In genomic region chr3:79903803-79904202, GRCm38 (mm10) we compare ENCODE assay signal across 7 mouse cellular contexts. TPM values are rescaled to one million over a fixed set of nuclear protein-coding genes. Genes with fewer than 3 reads are reported as not detected.
DNase-seq lines count a peak whose midpoint lies in the region; ATAC-seq lines count a peak whose summit lies in the region.

No protein-coding gene starts in this region.

- ATAC-seq in embryonic facial prominence, embryonic 15.5 days (ENCODE audit: insufficient number of reproducible peaks, low FRiP score, low TSS enrichment, low read depth): no peak
- ATAC-seq in hindbrain, embryonic 14.5 days (ENCODE audit: low FRiP score): peak; percentile 64; the same call in 1 of the 2 replicates

- no peak overlapping the region for H3K4me3 ChIP-seq in embryonic facial prominence, embryonic 15.5 days (replicated peaks)
- no peak overlapping the region for H3K4me3 ChIP-seq in hindbrain, embryonic 14.5 days (replicated peaks; ENCODE audit: low read length)

- peak; percentile 23 for DNase-seq in layer of hippocampus, adult 11-12 months (ENCODE audit: low spot score)
- DNase-seq in layer of hippocampus, postnatal 25 days (ENCODE audit: extremely low spot score in 1 of 2, low spot score in 1 of 2): no peak
- peak; percentile 91 for DNase-seq in adipocyte (ENCODE audit: low spot score)
- DNase-seq in hindbrain, embryonic 14.5 days (ENCODE audit: low spot score): peak; percentile 41
- DNase-seq in frontal cortex, postnatal 36 days (ENCODE audit: low spot score in 2 of 2): no peak
- no peak for DNase-seq in left cerebral cortex, postnatal 10 days (ENCODE audit: extremely low spot score in 1 of 2, low spot score in 2 of 2)

- H3K9ac ChIP-seq in embryonic facial prominence, embryonic 15.5 days: no peak overlapping the region
- no peak overlapping the region for H3K9ac ChIP-seq in hindbrain, embryonic 14.5 days

- WGBS in embryonic facial prominence, embryonic 15.5 days: 59% methylated on average over 6 of the region's 6 CpGs
- 21% methylated on average over 6 of the region's 6 CpGs for WGBS in hindbrain, embryonic 14.5 days

- intact Hi-C loops in left cerebral cortex, postnatal 10 days (cut with DNase I): no loop called here

- peak overlapping the region; percentile 19; the same call in 1 of the 2 replicates for H3K27ac ChIP-seq in embryonic facial prominence, embryonic 15.5 days (replicated peaks)
- 0 out of 2 replicates have a peak overlapping the region, but pooled peaks have one; percentile 68 for H3K27ac ChIP-seq in hindbrain, embryonic 14.5 days

- H3K27me3 ChIP-seq in embryonic facial prominence, embryonic 15.5 days: no peaks in the 10 kb centered on the region
- no peaks in the 10 kb centered on the region for H3K27me3 ChIP-seq in hindbrain, embryonic 14.5 days (ENCODE audit: control insufficient read depth, insufficient read depth, low read length)

- H3K4me2 ChIP-seq in embryonic facial prominence, embryonic 15.5 days (replicated peaks): no peak overlapping the region
- H3K4me2 ChIP-seq in hindbrain, embryonic 14.5 days (replicated peaks): no peak overlapping the region

- H3K36me3 ChIP-seq in embryonic facial prominence, embryonic 15.5 days: no peaks in the 10 kb centered on the region
- no peaks in the 10 kb centered on the region for H3K36me3 ChIP-seq in hindbrain, embryonic 14.5 days (replicated peaks; ENCODE audit: control insufficient read depth, insufficient read depth)

- H3K9me3 ChIP-seq in embryonic facial prominence, embryonic 15.5 days (replicated peaks): no peaks in the 10 kb centered on the region
- no peaks in the 10 kb centered on the region for H3K9me3 ChIP-seq in hindbrain, embryonic 14.5 days (ENCODE audit: control insufficient read depth, low read length)

- no peaks in the 10 kb centered on the region for H3K4me1 ChIP-seq in embryonic facial prominence, embryonic 15.5 days
- peaks cover 9% of the 10 kb centered on the region; the same call in 1 of the 2 replicates for H3K4me1 ChIP-seq in hindbrain, embryonic 14.5 days (replicated peaks; ENCODE audit: control insufficient read depth, insufficient read depth, low read length)

RNA-seq across cellular contexts. Expression of gene Fam198b, which starts 19.5 kb away (rescaled TPM):
- total RNA-seq in layer of hippocampus, postnatal 25 days (2021): 1 to 10 TPM; 5.4 to 6.9 TPM
- polyA plus RNA-seq in embryonic facial prominence, embryonic 15.5 days (2015; fragmentation: Nextera tagmentation; extraction: Ambion mirVana): 15.6 and 17.2 TPM in 2 replicates
- polyA plus RNA-seq in hindbrain, embryonic 14.5 days (2014; fragmentation: Nextera tagmentation; extraction: Ambion mirVana): 1.7 and 4.8 TPM in 2 replicates
- 1 to 10 TPM; 6.3 to 9.3 TPM for total RNA-seq in left cerebral cortex, postnatal 10 days (2021)

RNA-seq across cellular contexts. Expression of gene Tmem144, which starts 51.2 kb away (rescaled TPM):
- 10 to 100 TPM; 19.1 to 20.3 TPM for total RNA-seq in layer of hippocampus, postnatal 25 days (2021)
- polyA plus RNA-seq in embryonic facial prominence, embryonic 15.5 days (2015; fragmentation: Nextera tagmentation; extraction: Ambion mirVana): 3.2 and 3.8 TPM in 2 replicates
- polyA plus RNA-seq in hindbrain, embryonic 14.5 days (2014; fragmentation: Nextera tagmentation; extraction: Ambion mirVana): 1.2 and 2.0 TPM in 2 replicates
- 1 to 10 TPM; 5.4 to 8.4 TPM for total RNA-seq in left cerebral cortex, postnatal 10 days (2021)

Comparison
In these comparisons a context has a peak if more than half of its experiments do, and no peak if none do; other contexts are left out.
1. DNase-seq: peak in layer of hippocampus, adult 11-12 months (single experiment), adipocyte (single experiment) and hindbrain, embryonic 14.5 days (single experiment); none in layer of hippocampus, postnatal 25 days (0 of 2), frontal cortex, postnatal 36 days (0 of 2) and left cerebral cortex, postnatal 10 days (0 of 2).